Mouse (Mus musculus) neutrophil, adult 5-6 weeks (primary cell): ENCODE results near the gene Itgb1bp1. TPM values are rescaled to one million over a fixed set of nuclear protein-coding genes. Genes with fewer than 3 reads are reported as not detected.

Experiments
- ATAC-seq: fragments of 151-379, 151-347 bp; 2 replicates; pipeline ENCODE4 v1.8.0; 2017; ENCODE audit warnings: mild to moderate bottlenecking, moderate TSS enrichment; ENCODE audit not compliant: insufficient number of reproducible peaks, poor library complexity, low FRiP score, severe bottlenecking; ENCODE audit errors: extremely low read depth
- total RNA-seq: library from RNA; stranded (forward); fragments of 200-1000 nt; gene quantifications from 2 replicates; pipeline ENCODE4 v1.2.3, GENCODE M21; 2017

Gene Itgb1bp1
- total RNA-seq, 1 experiment from 2014 or later, result 41.5 TPM

DNA sequence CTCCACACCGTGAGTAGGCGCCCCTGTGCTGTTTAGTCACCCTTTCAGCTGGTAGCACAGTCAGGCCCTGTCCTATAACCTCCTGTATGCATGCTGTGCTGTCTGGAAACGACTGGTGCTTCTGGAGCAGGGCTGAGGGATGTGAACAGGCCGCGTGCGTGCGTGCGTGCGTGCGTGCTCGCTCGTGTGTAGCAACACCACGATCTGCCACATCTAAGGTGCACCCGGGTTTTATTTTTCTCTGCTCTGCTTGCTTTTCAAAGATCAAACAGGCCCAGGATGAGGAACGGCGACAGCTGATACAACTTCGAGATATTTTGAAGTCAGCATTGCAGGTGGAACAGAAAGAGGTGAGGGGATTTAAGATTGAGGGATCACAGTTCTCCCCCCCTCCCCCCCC lies 73.2 kb downstream of the Itgb1bp1 start:
- ATAC-seq, result no peak

GRCm38 (mm10) chr12:21209273-21209672 lies 76.8 kb downstream of the Itgb1bp1 start:
- no peak for ATAC-seq

DNA sequence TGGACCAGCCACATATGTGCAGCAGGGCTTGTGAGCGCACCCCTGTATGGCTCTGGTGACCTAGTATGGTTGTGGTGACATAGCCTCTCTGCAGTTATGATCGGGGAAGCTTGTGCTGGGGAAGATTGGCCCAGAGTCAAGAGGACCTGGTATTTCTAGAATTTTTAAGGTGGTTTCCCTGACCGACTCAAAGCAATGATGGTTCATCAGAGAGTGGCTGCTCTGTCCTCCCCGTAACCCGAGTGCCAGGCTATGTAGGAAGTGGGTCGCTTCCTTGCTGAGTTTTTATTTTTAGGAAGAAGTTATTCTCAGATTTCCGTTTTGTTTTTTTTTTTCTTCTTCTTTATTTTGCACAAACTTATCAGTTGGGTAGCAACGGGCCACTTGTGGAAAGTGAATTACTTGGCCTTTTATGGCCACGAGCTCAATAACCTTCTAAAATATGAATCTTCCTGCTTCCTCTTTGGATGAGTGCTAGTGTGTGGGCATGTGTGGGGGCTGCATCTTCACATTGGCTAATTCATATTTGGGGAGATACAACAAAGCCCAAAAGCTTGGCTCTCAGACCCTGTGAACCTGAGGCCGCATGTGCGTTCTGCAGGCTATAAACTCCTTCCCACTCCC lies 77.8 kb downstream of the Itgb1bp1 start:
- 0 out of 2 replicates have a peak, but pooled peaks have one; percentile 26 for ATAC-seq

DNA sequence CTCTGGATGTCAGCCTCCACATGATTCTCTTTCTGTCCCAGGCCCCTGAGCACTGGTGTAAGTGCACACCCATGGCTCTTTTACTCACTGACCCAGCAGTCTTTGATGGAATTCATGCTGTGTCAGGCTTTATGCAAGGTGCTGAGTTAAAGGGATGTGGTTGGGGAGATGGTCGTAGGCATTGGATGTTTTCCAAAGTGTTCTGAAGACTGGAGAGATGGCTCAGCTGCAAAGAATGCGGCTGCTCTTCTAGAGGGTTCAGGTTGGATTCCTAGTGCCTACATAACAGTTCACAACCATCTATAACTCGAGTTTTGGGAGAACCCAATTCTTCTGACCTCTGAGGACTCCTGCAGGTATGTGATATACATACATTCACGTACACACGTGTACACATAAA lies 78.7 kb downstream of the Itgb1bp1 start:
- no peak for ATAC-seq

GRCm38 (mm10) chr12:21205799-21206198 lies 80.3 kb downstream of the Itgb1bp1 start:
- no peak for ATAC-seq

DNA sequence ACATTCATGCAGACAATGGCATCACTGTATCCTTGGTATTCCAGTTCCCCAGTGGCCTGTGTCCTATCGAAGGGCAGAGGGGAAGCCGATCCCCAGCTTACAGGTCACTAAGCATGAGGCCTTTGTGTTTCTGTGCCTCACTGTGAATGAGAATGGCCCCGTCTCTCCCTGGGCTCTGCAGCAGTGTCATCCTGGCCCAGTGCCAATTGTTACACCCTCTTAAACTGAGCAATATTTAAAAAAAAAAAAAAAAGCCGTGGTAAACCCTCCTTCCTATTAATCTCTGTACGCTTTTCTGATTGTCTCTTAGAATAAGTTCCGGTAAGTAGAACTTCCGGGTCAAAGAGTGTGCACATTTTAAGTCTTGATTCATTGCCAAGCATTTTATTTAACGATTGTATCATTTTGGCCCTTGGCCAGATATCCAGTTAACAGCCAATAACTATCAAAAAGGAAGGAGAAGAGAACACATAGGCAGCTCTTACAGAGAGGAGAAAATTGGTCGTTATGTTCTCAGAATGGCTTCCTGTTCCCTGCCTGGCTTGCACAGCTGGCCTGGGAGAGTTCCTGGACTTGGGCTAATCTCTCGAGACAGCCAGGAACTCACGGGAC lies 81.3 kb downstream of the Itgb1bp1 start:
- ATAC-seq, result no peak

DNA sequence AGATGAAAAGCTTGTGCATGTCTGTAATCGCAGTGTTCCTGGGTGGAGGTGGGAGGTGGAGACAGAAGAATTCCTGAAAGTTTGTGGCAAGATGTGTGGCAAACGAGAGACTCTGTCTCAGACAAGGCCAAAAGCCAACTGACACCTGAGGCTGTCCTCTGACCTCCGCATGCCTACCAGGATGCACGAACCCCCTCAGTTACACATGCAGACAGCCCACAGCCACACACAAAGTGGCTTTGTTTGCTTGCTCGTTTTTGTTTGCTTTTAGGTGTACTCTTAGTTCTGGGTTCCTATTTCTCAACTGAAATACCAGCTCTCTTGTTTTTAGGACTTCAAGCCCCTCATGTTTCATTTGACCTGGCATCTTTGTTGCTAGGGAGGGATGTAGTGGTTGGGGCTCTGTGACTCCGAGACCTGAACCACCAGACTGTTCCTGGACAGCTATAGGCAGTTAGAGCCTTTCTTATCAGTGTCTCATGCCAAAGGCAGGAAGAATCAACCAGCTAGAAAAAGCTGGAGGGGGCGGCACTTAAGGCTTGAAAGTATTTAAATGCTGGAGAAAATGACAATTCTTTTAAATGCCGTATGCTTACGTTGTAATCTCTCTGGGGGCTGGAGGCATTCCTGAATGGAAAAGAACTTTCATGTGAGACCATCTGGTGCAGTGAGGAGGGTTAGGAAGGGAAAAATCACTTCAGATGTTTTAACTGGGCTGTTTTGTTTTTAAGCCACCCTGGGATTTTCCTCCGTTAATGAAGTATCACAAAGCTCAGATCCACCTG lies 84.4 kb downstream of the Itgb1bp1 start:
- no peak for ATAC-seq

GRCm38 (mm10) chr12:21200613-21201012 lies 85.5 kb downstream of the Itgb1bp1 start:
- no peak for ATAC-seq

DNA sequence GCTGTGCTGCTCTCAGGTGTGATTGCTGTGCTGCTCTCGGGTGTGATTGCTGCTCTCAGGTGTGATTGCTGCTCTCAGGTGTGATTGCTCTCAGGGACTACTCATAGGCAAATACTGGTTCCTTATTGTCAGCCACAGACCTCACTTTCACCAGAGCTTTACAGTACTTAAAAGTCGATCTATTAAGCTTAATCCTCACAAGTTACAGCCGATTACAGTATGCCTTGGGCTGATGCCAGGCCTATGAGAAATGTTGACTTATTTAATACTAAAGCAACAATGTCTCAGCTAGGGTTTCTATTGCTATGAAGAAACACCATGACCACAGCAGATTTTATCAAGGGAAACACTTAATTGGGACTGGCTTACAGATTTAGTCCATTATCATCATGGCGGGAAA lies 89.7 kb downstream of the Itgb1bp1 start:
- no peak for ATAC-seq

DNA sequence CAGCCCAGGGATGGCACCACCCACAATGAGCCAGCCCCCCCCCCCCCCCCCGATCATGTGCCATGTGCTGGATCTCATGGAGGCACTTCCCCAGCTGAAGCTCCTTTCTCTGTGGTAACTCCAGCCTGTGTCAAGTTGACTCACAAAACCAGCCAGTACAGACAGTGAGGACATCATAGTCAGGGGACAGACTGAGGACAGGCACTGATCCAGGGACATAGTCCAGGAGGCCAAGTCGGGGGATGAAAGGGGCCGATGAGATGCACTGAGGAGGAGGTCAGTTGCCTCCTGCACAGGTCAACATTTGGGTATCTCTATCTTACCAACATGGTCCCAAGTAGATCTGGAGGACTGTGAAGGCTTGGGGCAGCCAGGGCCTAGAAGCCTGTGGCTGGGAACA lies 90.6 kb downstream of the Itgb1bp1 start:
- 0 out of 2 replicates have a peak, but pooled peaks have one; percentile 11 for ATAC-seq

- ATAC-seq, result no peak
Observed at GRCm38 (mm10) chr12:21191546-21191945, 94.5 kb downstream of the Itgb1bp1 start.

Other genes with a start within 250 kb of the Itgb1bp1 start
- 112 and 118 TPM in 2 replicates for gene Cpsf3, start 893 bp downstream of the Itgb1bp1 start, total RNA-seq
- gene Iah1, start 30.1 kb upstream of the Itgb1bp1 start, total RNA-seq, result 23.6 and 27.0 TPM in 2 replicates
- 74.3 and 86.8 TPM in 2 replicates for gene Adam17, start 87.3 kb upstream of the Itgb1bp1 start, total RNA-seq
- 93.1 and 98.3 TPM in 2 replicates for gene Ywhaq, start 131.4 kb upstream of the Itgb1bp1 start, total RNA-seq